Mouse (Mus musculus) embryo, embryonic 11.5 days (tissue): ENCODE data around the gene Vmn2r26.
"Not testable (repeated sequence)": the region's sequence is repeated elsewhere in the genome, so short reads cannot be mapped to it uniquely, and the experiment has no call there.

ENCODE experiments used
- DNase-seq: peaks from one replicate; pipeline ENCODE4 v3.0.0-alpha.2; 2012; ENCODE audit warnings: low read depth, low spot score

The Vmn2r26 gene

GRCm38 (mm10) chr6:124024268-124024667 is at the start of gene Vmn2r26:
TSS of gene Vmn2r26 (plus strand) at chr6:124024568.
- not testable (repeated sequence) for DNase-seq

GRCm38 (mm10) chr6:124020841-124021240 is 3.5 kb upstream of the Vmn2r26 start:
- DNase-seq, result no peak

- DNase-seq, result no peak
These were observed 24.0 kb downstream of the Vmn2r26 start for GRCm38 (mm10) chr6:124048388-124048787.

- DNase-seq, result not testable (repeated sequence)
These were observed 29.2 kb downstream of the Vmn2r26 start for GRCm38 (mm10) chr6:124053611-124054010.

- no peak for DNase-seq
These were observed 78.0 kb downstream of the Vmn2r26 start for GRCm38 (mm10) chr6:124102334-124102733.
